Mouse (Mus musculus) E14TG2a.4 (cell line): ENCODE data around the gene Dnah6.
A peak's percentile ranks its signal among the peaks of the same experiment; 100 is the strongest.

ENCODE experiments used
- H3K27me3 ChIP-seq: 2 replicates; pipeline ENCODE4 v1.6.1; 2014; ENCODE audit warnings: low read length, control low read depth; ENCODE audit not compliant: insufficient read depth
- H3K36me3 ChIP-seq: 2 replicates; pipeline ENCODE4 v1.6.1; 2014; ENCODE audit warnings: low read length, control low read depth; ENCODE audit not compliant: insufficient read depth
- H3K4me1 ChIP-seq: replicated peaks from 2 replicates; pipeline ENCODE4 v1.6.1; 2014; ENCODE audit warnings: low read depth, low read length, control low read depth
- H3K4me3 ChIP-seq: replicated peaks from 2 replicates; pipeline ENCODE4 v1.5.1; 2014; ENCODE audit warnings: mild to moderate bottlenecking, low read length
- H3K9me3 ChIP-seq: 2 replicates; pipeline ENCODE4 v1.6.1; 2014; ENCODE audit warnings: low read length, control low read depth
- CTCF ChIP-seq: conservative IDR thresholded peaks from 2 replicates; pipeline ENCODE4 v1.5.1; 2014; ENCODE audit warnings: low read length
- NANOG ChIP-seq: IDR thresholded peaks from 2 replicates; pipeline ENCODE4 v1.6.1; 2014; ENCODE audit warnings: borderline replicate concordance, low read length, mixed read lengths
- POU5F1 ChIP-seq: IDR thresholded peaks from 2 replicates; pipeline ENCODE4 v1.6.1; 2014; ENCODE audit warnings: low read length, borderline replicate concordance

Dnah6 gene

DNA sequence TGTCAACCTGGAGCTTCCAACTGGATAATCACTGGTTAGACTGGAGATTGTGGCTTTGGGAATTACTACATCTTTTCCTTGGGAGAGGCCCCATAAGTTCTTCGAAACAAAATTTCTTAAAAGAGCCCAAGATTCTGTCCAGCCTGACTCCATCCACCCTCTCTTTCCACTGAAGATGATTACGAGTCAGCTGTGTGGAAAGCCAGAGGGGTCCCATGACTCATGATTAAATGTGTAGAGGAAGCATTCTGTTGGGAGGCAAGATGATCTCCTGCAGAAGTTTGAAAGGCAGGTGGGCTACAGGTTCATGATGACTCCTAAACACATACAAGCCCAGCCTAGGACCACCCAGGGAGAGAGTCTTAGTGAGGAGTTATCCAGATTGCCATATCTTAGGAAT is 66.0 kb downstream of the Dnah6 start:
- peaks cover 3% of the 10 kb centered on the region; the same call in 1 of the 2 replicates for H3K4me1 ChIP-seq
- no peak for TF ChIP-seq CTCF
- no peak for TF ChIP-seq NANOG
- no peak for TF ChIP-seq POU5F1
- H3K9me3 ChIP-seq, result no peaks in the 10 kb centered on the region
- no peak overlapping the region for H3K4me3 ChIP-seq
- H3K27me3 ChIP-seq, result no peaks in the 10 kb centered on the region
- H3K36me3 ChIP-seq, result no peaks in the 10 kb centered on the region

GRCm38 (mm10) chr6:73153675-73154074 is 67.8 kb downstream of the Dnah6 start:
- TF ChIP-seq CTCF (peak; percentile 70), POU5F1 (no peak), NANOG (no peak)
- Histone ChIP-seq H3K36me3 (no peaks in the 10 kb centered on the region), H3K4me1 (no peaks in the 10 kb centered on the region), H3K27me3 (0 out of 2 replicates have a peak, but pooled peaks cover 3% of the 10 kb centered on the region), H3K4me3 (no peak overlapping the region), H3K9me3 (no peaks in the 10 kb centered on the region)

DNA sequence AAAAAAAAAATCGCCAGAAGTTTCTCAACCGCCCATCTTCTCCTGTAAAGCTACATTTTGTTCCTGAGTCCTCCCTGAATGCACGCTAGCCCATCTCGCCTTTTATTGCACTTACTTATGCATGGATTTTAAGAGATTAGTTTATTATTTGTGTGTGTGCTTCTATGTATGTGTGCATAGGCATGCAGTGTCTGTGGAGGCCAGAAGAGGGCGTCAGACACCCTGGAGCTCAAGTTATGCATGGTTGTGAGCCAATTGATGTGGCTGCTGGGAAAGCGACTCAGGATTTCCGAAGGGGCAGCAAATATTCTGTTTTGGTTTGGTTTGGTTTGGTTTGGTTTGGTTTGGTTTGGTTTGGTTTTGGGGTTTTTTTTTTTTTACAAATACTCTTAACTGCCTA is 78.0 kb downstream of the Dnah6 start:
- Histone ChIP-seq H3K9me3 (peaks cover 12% of the 10 kb centered on the region), H3K4me3 (no peak overlapping the region), H3K4me1 (peaks cover 25% of the 10 kb centered on the region), H3K36me3 (no peaks in the 10 kb centered on the region), H3K27me3 (no peaks in the 10 kb centered on the region; the same call in 1 of the 2 replicates)
- peak; percentile 53 for TF ChIP-seq CTCF
- no peak for TF ChIP-seq NANOG

GRCm38 (mm10) chr6:73142776-73143175 is 78.7 kb downstream of the Dnah6 start:
- H3K4me3 ChIP-seq, result no peak overlapping the region
- TF ChIP-seq POU5F1 (no peak), CTCF (peak; percentile 49), NANOG (no peak)

GRCm38 (mm10) chr6:73140836-73141235 is 80.6 kb downstream of the Dnah6 start:
- H3K36me3 ChIP-seq, result no peaks in the 10 kb centered on the region
- peaks cover 9% of the 10 kb centered on the region; the same call in 1 of the 2 replicates for H3K9me3 ChIP-seq
- H3K4me3 ChIP-seq, result no peak overlapping the region
- H3K27me3 ChIP-seq, result no peaks in the 10 kb centered on the region
- peaks cover 24% of the 10 kb centered on the region for H3K4me1 ChIP-seq
- TF ChIP-seq NANOG (no peak), POU5F1 (no peak), CTCF (no peak)

More at GRCm38 (mm10) chr6:73142776-73143175, 78.7 kb downstream of the Dnah6 start:
- H3K9me3 ChIP-seq, result peaks cover 9% of the 10 kb centered on the region; the same call in 1 of the 2 replicates
- H3K27me3 ChIP-seq, result no peaks in the 10 kb centered on the region; the same call in 1 of the 2 replicates
- H3K4me1 ChIP-seq, result peaks cover 25% of the 10 kb centered on the region
- H3K36me3 ChIP-seq, result no peaks in the 10 kb centered on the region

DNA sequence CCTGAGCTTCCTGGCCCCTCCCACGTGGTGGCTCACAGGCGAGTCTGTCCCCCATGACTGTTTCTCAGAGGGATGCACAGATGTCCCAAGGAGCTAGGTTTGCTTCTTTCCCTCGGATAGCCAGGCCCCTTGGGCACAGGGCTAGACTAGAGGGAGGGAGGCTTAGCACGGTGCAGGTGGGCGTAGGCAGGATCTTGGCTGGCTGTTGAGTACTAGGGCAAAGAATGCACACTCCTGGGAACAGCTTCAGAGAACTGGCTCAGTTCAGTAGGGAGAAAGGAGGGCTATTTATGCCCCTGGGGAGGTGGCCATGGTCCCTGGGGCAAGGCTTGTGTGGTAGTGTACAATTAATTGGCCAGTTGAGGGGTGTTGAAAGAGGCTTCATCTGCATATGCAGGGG is 88.7 kb downstream of the Dnah6 start:
- peaks cover 3% of the 10 kb centered on the region; the same call in 1 of the 2 replicates for H3K4me1 ChIP-seq
- no peaks in the 10 kb centered on the region for H3K9me3 ChIP-seq
- H3K4me3 ChIP-seq, result no peak overlapping the region
- H3K27me3 ChIP-seq, result peaks cover 4% of the 10 kb centered on the region; the same call in 1 of the 2 replicates
- no peaks in the 10 kb centered on the region for H3K36me3 ChIP-seq
- TF ChIP-seq CTCF (no peak), POU5F1 (no peak), NANOG (no peak)

GRCm38 (mm10) chr6:73127594-73127993 is 93.9 kb downstream of the Dnah6 start:
- no peaks in the 10 kb centered on the region for H3K36me3 ChIP-seq
- peaks cover under 1% of the 10 kb centered on the region; the same call in 1 of the 2 replicates for H3K4me1 ChIP-seq
- no peaks in the 10 kb centered on the region for H3K9me3 ChIP-seq
- H3K27me3 ChIP-seq, result no peaks in the 10 kb centered on the region
- no peak for TF ChIP-seq POU5F1
- no peak for TF ChIP-seq CTCF
- no peak for TF ChIP-seq NANOG
- H3K4me3 ChIP-seq, result no peak overlapping the region

GRCm38 (mm10) chr6:73120348-73120747 is 101.1 kb downstream of the Dnah6 start:
- Histone ChIP-seq H3K4me3 (no peak overlapping the region), H3K36me3 (no peaks in the 10 kb centered on the region), H3K27me3 (no peaks in the 10 kb centered on the region), H3K4me1 (no peaks in the 10 kb centered on the region), H3K9me3 (no peaks in the 10 kb centered on the region)
- no peak for TF ChIP-seq NANOG
- no peak for TF ChIP-seq POU5F1
- no peak for TF ChIP-seq CTCF

DNA sequence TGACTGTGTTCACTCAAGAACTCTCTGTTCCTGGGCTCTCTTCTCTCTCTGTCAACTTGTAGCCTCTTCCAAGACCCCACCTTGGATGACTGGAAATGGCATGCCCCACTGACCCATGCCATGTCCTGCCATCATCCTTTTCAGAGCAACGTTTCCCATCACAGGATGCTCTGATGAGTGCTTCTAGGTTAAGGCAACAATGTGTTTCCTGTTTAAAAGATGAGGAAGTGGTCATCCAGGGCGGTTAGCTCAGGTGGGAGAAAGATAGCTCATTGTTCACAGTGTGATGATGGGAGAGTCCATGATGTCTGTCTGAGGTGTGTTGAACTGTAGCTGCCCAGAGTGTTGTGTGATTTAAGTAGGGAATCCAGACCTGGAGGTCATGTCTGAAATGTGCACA is 107.6 kb downstream of the Dnah6 start:
- no peak for TF ChIP-seq NANOG
- TF ChIP-seq POU5F1, result no peak
- TF ChIP-seq CTCF, result no peak
- H3K9me3 ChIP-seq, result no peaks in the 10 kb centered on the region

More for the DNA sequence above, 107.6 kb downstream of the Dnah6 start:
- Histone ChIP-seq H3K27me3 (no peaks in the 10 kb centered on the region), H3K4me1 (no peaks in the 10 kb centered on the region), H3K36me3 (no peaks in the 10 kb centered on the region), H3K4me3 (no peak overlapping the region)
